Mouse (Mus musculus): ENCODE results near the gene Cntd1.

- TF ChIP-seq CTCF (IDR thresholded peaks at IDR 0.05; ENCODE audit: extremely low read depth, insufficient read depth, low read length) (no peak), POLR2A (IDR thresholded peaks at IDR 0.05; ENCODE audit: extremely low read depth, insufficient read depth, low read length) (no peak)
Measured at GRCm38 (mm10) chr11:101230526-101230925, 48.3 kb upstream of the Cntd1 start.

Measured in cortical plate, adult 2 months (tissue).